Mouse (Mus musculus): ENCODE data around the gene Abcc10.
A peak's percentile ranks its signal among the peaks of the same experiment; 100 is the strongest.

Abcc10 gene

DNA sequence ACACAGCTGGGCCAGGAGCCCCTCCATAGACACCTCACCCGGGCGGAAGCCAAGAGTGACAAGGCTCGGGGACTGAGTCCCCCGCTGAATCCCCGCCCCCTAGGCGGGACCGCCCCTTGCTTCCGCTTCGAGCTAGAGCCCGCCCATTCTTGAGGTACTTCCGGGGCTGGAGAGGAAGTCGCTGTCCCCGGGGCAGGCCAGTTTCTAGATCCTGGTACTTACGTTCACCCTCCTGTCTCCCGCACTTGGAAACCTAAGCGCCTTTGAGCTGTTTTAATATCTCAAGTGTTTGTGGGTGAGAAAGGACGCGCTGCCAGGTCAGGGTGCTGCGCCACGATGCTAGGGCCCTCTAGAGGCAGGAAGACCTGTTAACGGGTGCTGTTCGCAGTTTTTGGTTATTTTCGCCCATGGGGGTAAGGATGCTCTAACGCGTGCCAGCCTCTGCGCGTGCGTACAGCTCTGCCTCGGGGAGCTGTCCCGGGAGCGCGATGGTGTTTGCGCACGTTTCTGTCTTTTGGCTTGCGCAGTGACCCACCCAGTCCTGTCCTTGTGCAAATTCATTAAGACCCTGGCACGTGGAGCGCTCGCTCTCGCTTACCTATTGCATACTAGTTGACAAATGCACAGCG, at the start of gene Abcc10:
Abcc10 (minus strand) TSS at position 447 of the 629 bp plus-strand sequence.
- peak; percentile 90 to 93 for DNase-seq (ENCODE audit: low spot score in 2 of 2)

DNA sequence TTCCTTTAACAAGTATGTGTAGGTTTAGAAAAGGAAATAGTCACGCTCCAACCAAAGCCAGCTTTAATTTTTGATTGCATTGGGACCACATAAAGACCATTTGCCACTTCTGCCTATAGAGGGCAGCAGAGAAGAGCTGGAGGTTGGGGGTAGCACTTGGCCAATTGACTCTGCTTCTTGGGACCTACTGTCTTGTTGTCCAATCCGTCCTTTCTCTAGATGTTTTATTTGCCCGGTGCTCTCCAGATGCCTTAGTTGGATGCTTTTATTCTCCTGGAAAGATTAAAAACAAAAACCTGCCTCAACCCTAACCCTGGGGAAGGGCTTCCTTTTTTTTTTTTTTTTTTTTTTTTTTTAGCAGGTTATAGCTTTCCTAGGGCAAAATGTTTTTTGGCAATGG, 43.6 kb upstream of the Abcc10 start:
- DNase-seq (ENCODE audit: low spot score in 2 of 2), result no peak

DNA sequence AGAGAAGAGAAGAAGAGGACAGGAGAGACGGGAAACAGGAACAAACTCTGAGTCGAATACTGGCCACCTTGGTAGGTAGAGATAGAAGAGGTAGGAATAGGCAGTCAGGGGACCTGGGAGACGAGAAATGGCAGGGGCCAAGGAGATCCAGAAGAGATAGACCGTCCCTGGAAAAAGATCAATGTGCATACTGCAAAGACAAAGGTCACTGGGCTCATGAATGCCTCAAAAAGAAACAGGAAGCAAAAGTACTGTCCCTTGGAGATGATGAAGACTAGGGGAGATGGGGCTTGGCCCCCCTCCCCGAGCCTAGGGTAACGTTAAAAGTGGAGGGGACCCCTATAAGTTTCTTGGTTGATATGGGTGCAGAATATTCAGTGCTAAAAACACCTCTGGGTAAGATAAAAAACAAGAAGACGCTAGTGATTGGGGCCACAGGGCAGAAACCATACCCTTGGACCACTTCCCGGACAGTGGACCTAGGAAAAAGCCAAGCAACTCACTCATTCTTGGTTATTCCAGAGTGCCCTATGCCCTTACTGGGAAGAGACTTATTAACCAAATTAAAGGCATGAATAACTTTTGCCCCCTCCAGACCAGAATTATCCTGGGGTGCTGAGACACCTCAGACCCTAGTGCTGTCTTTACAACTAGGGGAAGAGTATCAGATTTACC, 23.0 kb upstream of the Abcc10 start:
- DNase-seq (ENCODE audit: low spot score in 2 of 2), result no peak

DNA sequence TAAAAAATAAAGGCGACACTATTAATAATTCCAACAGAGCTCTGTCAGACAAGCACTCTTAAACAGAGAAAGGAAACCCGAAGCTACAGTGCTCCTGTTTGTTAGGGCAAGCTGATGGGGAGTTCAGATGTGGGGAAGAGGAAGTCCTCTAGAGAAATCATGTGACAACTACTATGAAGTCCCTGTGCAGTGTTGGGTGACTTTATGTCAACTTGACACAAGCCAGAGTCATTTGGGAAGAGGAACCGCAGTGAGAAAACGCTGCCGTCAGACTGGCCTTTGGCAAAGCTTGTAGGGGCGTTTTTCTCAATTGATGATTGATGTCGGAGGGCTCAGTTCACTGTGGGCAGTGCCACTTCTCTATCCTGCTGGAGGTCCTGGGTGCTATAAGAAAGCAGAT, 13.1 kb upstream of the Abcc10 start:
- DNase-seq (ENCODE audit: low spot score in 2 of 2), result no peak

DNA sequence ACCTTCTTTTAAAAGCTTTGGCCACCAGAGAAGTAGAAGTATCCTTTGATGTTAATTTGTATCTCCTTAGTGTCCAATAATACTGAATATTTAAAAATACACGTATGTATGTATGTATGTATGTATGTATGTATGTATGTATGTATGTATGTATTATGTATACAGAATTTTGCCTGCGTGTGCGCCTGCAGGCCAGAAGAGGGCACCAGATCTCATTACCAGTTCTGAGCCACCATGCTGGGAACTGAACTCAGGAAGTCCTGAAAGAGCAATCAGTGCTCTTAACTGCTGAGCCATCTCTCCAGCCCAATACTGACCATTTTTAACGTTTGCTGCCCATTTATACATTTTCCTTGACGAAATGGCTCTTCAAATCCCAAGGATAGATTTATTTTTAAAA, 8.3 kb upstream of the Abcc10 start:
- no peak for DNase-seq (ENCODE audit: low spot score in 2 of 2)

DNA sequence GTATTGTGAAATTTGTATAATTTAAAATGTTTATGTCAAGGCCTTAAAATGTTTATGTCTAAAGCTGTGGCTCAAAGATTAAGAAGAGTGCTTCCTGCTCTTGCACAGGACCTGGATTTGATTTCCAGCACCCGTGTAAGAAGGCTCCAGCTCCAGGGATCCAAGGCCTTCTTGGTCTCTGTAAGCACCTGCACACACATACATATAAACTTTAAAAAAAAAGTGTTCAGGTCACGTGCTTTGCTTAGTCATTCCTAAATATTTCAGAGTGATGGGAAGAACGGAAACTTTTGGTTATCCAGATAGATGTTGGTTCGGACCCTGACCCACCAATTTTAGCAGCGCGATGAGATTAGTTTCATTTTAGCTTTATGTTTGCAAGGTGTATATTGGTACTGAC, 571 bp upstream of the Abcc10 start:
- no peak for DNase-seq (ENCODE audit: low spot score in 2 of 2)

DNA sequence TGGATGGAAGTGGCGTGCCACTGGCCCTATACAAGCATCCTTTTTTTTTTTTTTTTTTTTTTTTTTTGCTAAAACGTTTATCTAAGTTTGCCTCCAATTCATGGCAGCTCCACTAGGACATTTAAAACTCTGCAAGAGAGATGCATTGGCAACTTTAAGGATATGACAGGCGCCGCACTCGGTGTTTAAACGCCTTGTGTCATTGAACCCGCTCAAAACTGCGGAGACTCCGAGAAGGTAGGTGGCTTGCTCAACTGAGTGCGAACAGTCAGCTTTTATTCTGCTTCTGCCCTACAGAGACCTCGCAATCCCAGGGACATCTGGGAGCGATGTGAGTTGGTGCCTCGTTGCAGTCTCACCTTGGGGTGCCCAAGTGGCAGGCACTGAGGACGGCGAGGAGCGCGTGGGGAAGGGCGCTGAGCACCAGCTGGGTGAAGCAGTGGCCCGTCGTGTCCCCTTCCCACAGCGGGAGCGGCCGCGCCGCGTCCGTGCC, 693 bp downstream of the Abcc10 start:
- DNase-seq (ENCODE audit: low spot score in 2 of 2), result no peak

DNA sequence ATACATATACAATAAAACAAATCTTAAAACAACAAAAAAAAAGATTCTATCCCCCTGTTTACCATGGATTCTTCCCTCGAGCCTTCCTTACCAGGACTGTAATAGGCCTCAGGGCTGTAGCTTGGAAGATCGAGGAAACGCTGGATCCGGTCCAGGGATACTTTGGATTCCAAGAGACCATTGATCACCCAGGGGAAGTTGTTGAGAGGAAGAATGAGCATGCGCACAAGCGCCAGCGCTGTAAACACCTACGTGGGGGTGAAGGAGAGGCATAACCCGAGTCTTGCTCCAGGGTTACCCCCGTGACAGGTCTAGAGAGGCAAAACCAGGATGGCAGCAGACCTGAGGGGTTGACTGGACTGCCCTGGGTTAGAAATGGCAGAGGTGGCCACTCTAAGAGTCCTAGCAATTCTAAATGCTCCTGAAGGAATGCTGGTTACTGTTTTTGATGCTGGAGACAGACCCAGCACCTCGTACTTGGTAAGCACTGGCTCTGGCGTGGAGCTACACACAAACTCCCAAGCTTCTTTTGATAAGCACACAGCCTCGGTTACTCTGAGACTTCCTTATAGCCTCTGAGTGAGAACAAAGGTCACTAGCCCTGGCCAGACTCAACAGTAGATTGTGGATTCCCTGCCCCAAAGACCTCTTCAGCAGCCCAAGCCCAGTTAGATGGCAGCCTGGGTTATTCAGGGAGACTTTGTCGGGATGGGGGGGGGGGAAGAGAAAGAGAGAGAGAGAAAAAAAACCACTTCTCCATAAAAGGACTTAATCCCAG, 5.9 kb downstream of the Abcc10 start:
- DNase-seq (ENCODE audit: low spot score in 2 of 2), result no peak

DNA sequence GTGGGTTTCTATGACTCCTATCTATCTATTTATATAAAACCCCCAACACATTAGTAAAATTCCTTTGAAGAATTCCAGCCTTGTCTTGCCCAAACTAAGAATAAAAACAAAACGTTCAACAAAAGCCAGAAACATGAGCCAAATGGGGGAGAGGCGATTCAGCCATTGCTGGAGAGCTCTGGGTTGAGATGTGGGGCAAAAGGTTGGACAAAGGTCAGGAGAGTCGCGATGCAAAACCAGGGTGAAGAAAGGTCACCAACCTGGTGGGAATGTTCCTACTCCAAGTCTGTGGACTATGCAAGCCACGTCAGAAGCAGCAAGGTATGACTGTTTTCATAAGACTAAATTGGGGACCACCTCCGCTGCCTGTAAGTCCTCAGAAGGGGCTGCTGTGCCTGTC, 7.7 kb downstream of the Abcc10 start:
- no peak for DNase-seq (ENCODE audit: low spot score in 2 of 2)

DNA sequence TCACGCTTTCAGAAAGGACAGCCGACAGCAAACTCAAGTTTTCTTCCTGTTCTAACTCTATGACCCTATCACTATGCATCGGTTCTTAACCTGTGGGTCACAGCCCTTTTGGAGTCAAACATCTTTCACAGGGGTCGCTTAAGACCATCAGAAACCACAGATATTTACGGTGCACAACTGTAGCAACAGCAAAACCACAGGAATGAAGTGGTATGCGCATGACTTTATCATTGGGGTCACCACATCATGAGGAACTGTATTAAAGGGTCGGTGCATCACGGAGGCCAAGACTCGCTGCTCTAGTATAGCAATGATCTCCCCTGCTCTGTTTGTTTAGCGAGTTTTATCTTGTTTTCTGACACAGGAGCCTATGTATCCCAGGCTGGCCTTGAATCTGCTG, 12.3 kb downstream of the Abcc10 start:
- DNase-seq (ENCODE audit: low spot score in 2 of 2), result no peak

DNA sequence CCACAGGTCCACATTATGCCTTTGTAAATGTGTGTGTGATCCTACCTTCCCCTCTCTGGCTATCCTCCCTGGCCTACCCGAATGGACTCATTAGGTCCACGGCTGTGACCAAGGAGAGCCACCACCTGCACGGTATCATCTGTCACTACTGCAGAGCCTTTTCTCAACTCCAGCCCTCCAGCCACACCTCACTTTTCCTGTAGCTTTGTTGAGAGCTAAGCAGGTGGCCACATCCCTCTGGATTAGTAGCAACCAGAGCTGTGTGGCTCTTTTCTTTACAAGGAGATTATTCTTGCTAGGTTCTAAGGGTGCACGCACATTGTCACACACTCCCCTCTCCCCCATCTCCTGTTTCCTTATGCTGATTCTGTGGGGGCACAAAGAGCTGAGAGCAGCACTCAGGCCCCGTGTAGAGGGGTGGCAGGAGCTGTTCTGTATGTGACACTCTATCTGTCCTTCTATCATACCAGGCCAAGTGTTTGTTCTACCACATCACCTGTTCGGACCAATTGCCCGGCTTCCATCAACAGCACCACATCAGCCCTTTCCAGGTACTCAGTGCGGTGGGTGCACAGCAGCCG, 14.9 kb downstream of the Abcc10 start:
- no peak for DNase-seq (ENCODE audit: low spot score in 2 of 2)

DNA sequence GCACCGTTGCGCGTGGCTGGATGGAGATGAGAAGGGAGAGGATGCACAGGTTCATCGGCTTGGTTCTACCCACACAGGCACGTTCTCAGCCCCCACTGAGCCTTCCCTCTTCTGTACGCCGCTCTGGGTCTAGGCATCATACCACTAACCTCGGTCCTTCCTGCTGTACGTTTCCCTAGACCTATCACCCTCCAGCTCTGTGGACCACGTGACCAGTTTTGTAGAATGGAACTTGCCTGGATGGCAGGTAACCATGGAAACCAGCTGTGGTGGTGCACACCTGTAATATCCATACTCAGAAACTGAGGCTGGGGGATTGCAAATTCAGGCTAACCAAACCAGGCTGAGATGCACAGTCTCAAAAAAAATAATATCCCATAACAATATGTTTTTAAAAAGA, 17.6 kb downstream of the Abcc10 start:
- DNase-seq (ENCODE audit: low spot score in 2 of 2), result no peak

DNA sequence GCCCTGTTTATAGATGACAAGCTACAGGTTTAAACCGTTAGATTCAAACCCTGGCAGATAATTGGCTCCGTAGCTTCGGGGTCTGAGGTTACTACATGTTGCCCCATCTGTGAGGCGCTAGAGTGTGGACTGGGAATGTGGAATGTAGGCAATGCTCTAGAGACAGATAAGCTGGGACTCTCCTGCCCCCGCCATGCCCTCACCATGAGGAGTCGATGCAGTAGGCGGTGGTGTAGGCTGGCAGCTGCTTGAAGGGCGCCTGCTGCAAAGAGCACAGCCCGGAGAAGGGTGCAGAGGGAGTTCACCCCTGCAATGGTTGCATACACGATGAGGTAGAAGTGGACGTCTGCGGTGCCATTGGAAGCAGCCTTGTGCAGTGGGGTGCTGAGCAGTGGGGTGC, 18.3 kb downstream of the Abcc10 start:
- DNase-seq (ENCODE audit: low spot score in 2 of 2), result no peak

DNA sequence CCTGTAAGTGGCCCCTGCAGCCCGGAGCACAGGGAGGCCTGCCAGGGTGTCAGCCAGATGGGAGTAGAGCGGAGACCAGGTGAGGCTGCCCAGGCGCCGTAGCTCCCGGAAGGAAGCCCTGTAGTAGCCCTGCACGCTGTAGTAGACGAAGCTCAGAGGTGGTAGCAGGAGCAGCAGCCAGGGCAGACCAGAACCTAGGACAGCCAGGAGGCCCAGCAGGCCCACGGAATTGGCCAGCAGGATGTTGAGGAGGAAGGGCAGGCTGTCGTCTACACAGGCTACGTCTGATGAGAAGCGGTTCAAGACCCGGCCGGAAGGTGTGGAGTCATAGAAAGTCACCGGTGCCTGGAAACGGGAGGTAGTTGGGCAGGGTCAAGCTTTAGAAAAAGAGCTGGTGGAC, 21.2 kb downstream of the Abcc10 start:
- DNase-seq (ENCODE audit: low spot score in 2 of 2), result no peak

DNA sequence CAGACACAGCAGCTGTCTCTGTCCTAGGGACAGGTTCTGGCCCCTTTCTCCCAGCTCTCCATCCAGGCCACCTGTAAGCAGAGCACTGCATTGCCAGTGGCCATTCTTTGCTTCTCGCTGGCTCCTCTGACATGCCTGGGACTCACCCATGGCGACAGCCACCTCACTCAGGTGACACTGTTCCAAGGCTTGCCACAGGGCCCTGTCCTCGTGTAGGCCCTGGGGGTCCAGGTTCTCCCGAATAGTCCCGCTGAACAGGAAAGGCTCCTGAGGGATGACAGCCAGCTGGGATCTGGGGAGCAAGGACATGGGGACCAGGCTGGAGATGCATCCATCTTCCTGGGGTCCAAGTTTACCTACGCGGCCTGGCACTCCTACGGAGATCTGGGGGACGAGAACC, 24.0 kb downstream of the Abcc10 start:
- DNase-seq (ENCODE audit: low spot score in 2 of 2), result no peak

DNA sequence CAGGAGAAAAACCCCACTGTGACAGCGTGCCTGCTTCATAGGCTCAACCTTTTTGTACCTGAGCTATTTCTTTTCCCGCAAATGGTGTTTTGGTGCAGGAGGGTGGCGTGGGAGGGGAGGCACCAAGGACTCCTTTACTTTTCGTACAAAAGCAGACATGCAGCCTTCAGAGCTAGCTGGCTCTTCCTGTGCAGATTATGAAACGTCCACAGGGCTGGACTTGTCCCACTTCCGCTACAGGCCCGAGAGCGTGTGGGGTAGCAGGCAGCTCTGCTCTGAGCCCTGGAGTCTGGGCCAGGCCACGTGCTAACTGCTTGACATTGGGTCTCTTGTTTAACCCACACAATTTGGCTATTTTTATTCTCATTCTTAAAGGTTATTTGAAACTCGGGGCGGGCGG, 26.3 kb downstream of the Abcc10 start:
- DNase-seq (ENCODE audit: low spot score in 2 of 2), result peak; percentile 18 to 55

DNA sequence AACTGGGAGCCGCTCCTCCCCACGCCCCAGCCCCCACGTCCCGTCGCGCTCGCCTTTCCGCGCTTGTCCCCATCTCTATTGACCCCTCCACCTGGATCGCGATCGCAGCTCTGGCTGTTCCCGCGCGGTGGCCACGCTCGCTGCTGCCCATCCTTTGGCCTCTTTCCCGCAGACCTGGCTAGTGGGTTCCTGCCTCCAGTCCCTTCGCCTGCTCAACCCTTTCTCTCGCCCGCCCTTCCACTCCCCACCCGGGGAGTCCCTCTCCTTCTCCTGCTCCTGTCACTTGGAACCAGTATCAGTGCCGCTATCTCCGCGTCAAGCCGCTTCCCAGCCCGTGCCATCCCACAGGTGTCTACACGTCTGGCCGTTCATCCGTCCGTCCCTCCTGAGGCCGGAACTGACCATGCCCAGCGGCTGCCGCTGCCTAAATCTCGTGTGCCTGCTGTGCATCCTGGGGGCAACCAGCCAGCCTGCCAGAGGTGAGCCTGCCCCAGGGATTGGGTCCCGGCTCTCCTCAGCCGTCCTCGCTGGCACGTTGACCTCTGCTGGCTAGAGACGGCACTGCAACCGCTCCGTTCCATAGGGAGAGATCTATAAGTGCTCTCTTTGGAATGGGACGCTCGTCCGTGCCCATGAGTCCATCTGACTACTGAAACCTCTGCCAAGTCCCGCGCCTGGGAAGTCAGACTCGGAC, 29.8 kb downstream of the Abcc10 start:
- peak; percentile 77 to 78 for DNase-seq (ENCODE audit: low spot score in 2 of 2)

DNA sequence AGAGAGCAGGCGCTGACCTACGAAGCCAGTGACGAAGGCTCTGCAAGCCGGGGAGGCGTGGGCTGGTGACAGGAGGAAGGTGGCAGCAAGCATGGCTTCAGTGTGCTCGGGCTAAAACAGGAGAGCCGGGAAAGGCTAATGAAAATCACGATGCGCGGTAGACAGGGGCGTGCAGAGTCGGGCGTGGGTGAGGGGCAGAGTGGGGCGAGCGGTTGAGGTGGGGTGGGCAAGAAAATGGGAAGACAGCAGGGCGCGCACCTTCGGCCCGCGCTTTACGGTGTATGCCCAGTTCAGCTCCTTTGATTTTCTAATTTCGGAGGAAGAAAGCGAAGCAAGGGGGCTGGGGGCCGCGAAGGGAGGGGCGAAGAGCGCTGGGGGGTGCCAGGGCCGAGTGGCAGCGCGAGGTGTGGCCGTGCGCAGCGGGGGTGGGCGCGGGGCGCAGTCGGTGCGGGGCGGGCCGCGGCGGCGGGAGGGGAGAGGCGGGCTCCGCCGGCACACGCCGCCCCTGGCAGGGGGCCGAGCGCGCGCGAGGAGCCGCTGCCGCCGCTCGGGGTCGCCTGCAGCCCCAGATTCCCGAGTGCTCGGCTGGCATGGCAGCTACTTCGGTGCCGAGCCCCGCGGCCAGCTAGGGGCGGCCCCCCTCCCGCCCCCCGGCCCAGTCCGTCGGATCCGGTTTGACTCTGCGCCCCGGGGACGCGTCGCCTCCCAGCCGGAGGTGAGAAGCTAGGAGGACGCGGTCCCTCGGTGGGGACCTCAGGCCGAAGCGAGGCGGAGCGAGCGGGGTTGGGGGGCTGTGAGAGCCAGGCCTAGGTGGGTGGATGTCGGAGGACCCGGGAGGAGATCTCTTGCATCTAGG, 30.6 kb downstream of the Abcc10 start, which contains the start of gene Dlk2:
Dlk2 (plus strand) TSS at position 58 of the 856 bp plus-strand sequence.
- DNase-seq (ENCODE audit: low spot score in 2 of 2), result peak; percentile 73 to 80

DNA sequence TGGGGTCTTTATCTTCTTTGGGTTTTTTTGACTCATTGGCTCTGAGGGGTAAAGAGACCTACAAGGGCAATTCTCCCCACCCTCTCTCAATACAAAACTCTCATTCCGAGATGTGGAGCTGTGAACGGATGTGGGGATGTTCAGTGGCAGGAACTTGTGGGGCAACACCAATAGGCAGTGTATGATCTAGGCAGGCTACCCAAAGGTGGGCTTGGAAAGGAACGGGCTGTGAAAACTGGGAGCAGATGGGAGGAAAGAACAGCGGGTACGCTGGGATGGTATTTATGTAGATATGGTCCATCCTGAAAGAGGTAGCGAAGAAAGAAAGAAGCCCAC, 31.2 kb downstream of the Abcc10 start:
- DNase-seq (ENCODE audit: low spot score in 2 of 2), result no peak

DNA sequence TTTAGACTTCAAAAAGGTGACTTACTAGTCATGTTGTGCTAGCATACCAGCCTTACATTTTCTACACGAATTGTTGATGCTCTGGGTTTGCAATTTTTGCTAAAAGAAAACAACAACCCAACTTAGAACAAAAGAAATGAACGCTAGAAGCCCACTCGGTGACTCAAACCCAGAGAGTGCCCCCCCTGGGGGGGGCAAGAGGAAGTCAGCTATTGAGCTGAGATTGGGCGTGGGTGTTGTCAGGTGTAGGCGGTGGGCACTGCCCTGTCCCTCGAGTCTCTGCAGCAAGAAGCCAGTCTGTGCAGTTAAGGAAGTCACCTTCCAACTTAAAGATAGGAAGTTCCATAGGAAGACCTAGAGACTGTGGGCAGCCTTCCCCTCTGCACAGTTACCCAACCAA, 31.6 kb downstream of the Abcc10 start:
- no peak for DNase-seq (ENCODE audit: low spot score in 2 of 2)

DNA sequence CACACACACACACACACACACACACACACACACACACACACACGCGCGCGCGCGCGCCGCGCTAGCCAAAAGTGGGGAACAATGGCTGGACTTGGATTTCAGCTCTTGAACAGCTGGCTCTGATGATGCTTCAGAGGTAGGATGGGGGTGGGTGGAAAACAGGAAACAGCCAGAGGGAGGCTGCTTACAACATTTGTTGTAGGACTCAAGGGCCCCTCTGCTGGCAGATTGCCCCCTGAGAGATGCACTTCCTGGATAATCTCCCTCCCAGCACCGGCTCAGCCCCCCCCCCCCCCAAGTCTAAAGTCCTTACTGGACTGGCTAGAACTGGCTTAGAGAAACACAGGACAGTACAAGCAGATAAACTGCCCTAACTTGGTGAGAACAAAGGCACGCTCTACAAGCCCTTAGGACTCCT, 40.5 kb downstream of the Abcc10 start:
- no peak for DNase-seq (ENCODE audit: low spot score in 2 of 2)
